Mouse (Mus musculus) hindbrain, postnatal 0 days (tissue): ENCODE measurements around the gene Malrd1. TPM values are rescaled to one million over a fixed set of nuclear protein-coding genes. Genes with fewer than 3 reads are reported as not detected.

Source experiments
- ATAC-seq: fragments of 200-750 bp; cut with Nextera tagmentation; 2 replicates; pipeline ENCODE4 v1.8.0; 2017; ENCODE audit warnings: mild to moderate bottlenecking, moderate TSS enrichment, moderate library complexity
- DNase-seq: peaks from one replicate; pipeline ENCODE4 v3.0.0-alpha.2; 2015; ENCODE audit warnings: low spot score
- H3K27ac ChIP-seq: fragments of 300-500 bp; sonication (generic); 2 replicates; pipeline ENCODE4 v1.5.1; 2014; ENCODE audit warnings: mild to moderate bottlenecking
- H3K27me3 ChIP-seq: fragments of 300-500 bp; sonication (generic); 2 replicates; pipeline ENCODE4 v1.6.1; 2014; ENCODE audit warnings: low read length, mixed read lengths; ENCODE audit not compliant: insufficient read depth
- H3K36me3 ChIP-seq: fragments of 300-500 bp; sonication (generic); 2 replicates; pipeline ENCODE4 v1.6.1; 2014; ENCODE audit warnings: low read length, mixed read lengths; ENCODE audit not compliant: insufficient read depth
- H3K4me1 ChIP-seq: fragments of 300-500 bp; sonication (generic); 2 replicates; pipeline ENCODE4 v1.6.1; 2014; ENCODE audit warnings: antibody characterized with exemption, low read length, mixed read lengths; ENCODE audit not compliant: insufficient read depth
- H3K4me2 ChIP-seq: fragments of 300-500 bp; sonication (generic); 2 replicates; pipeline ENCODE4 v1.6.1; 2014; ENCODE audit warnings: low read depth, mild to moderate bottlenecking, low read length, moderate library complexity, mixed read lengths
- H3K4me3 ChIP-seq: fragments of 300-500 bp; sonication (generic); 2 replicates; pipeline ENCODE4 v1.5.1; 2014; ENCODE audit warnings: low read length
- H3K9ac ChIP-seq: fragments of 300-500 bp; sonication (generic); replicated peaks from 2 replicates; pipeline ENCODE4 v1.6.1; 2014; ENCODE audit warnings: mild to moderate bottlenecking, low read length, moderate library complexity, mixed read lengths
- H3K9me3 ChIP-seq: fragments of 300-500 bp; sonication (generic); 2 replicates; pipeline ENCODE4 v1.6.1; 2016; ENCODE audit warnings: low read length, mixed read lengths
- CTCF ChIP-seq: IDR thresholded peaks from 2 replicates; pipeline ENCODE4 v1.5.1; 2016; ENCODE audit warnings: antibody characterized with exemption, control low read depth, low read depth
- WGBS: fragments of 180-500 bp; shearing (Covaris S2); extraction: QIAGEN DNeasy Blood & Tissue Kit; methylation state at CpG from one replicate; pipeline ENCODE4 v1.1.7; 2014; 5-methylcytosine and 5-hydroxymethylcytosine counted together
- polyA plus RNA-seq: library from polyadenylated mRNA; unstranded; fragments of >200 nt; fragmentation: Nextera tagmentation; extraction: Ambion mirVana; gene quantifications from 2 replicates; pipeline ENCODE4 v1.2.1, GENCODE M21; 2015
- total RNA-seq: library from RNA; depleted of rRNA; stranded (reverse); fragments of >200 nt; gene quantifications from 2 replicates; pipeline ENCODE4 v1.2.3, GENCODE M21; 2014

The Malrd1 gene
- total and polyA plus RNA-seq, 2 experiments from 2014 or later = 0.15 to 0.26 TPM

GRCm38 (mm10) chr2:15702977-15703376 lies 176.7 kb downstream of the Malrd1 start:
- 74% methylated on average over 3 of the region's 3 CpGs for WGBS
- no peak for ATAC-seq
- DNase-seq = no peak
- Histone ChIP-seq H3K9ac (no peak overlapping the region), H3K9me3 (no peaks in the 10 kb centered on the region), H3K4me3 (no peak overlapping the region), H3K36me3 (no peaks in the 10 kb centered on the region), H3K4me2 (no peak overlapping the region), H3K27ac (no peak overlapping the region), H3K4me1 (no peaks in the 10 kb centered on the region), H3K27me3 (no peaks in the 10 kb centered on the region)
- no peak for TF ChIP-seq CTCF

- H3K9me3 ChIP-seq = no peaks in the 10 kb centered on the region
- ATAC-seq = no peak
- H3K9ac ChIP-seq = no peak overlapping the region
- H3K4me3 ChIP-seq = no peak overlapping the region
- H3K36me3 ChIP-seq = no peaks in the 10 kb centered on the region
- H3K4me1 ChIP-seq = no peaks in the 10 kb centered on the region
- peak; percentile 28 for DNase-seq
- no peak overlapping the region for H3K4me2 ChIP-seq
- H3K27me3 ChIP-seq = no peaks in the 10 kb centered on the region
- 64% methylated on average over 1 of the region's 1 CpGs for WGBS
- H3K27ac ChIP-seq = no peak overlapping the region
- no peak for TF ChIP-seq CTCF
Observed at GRCm38 (mm10) chr2:15740945-15741344, 214.7 kb downstream of the Malrd1 start.

GRCm38 (mm10) chr2:15744979-15745688 lies 218.9 kb downstream of the Malrd1 start:
- Histone ChIP-seq H3K9ac (no peak overlapping the region), H3K4me3 (no peak overlapping the region), H3K27me3 (no peaks in the 10 kb centered on the region), H3K36me3 (no peaks in the 10 kb centered on the region), H3K9me3 (no peaks in the 10 kb centered on the region), H3K4me1 (no peaks in the 10 kb centered on the region), H3K27ac (no peak overlapping the region), H3K4me2 (no peak overlapping the region)
- DNase-seq (no peak), ATAC-seq (no peak)
- WGBS = 76% methylated on average over 4 of the region's 4 CpGs
- TF ChIP-seq CTCF = no peak

- no peak for ATAC-seq
Observed at GRCm38 (mm10) chr2:15784818-15785217, 258.5 kb downstream of the Malrd1 start.

GRCm38 (mm10) chr2:15815724-15816123 lies 289.4 kb downstream of the Malrd1 start:
- peak; percentile 70; the same call in 1 of the 2 replicates for ATAC-seq
- H3K27me3 ChIP-seq = no peaks in the 10 kb centered on the region
- no peaks in the 10 kb centered on the region for H3K36me3 ChIP-seq
- H3K9me3 ChIP-seq = no peaks in the 10 kb centered on the region
- no peak overlapping the region for H3K9ac ChIP-seq
- no peak overlapping the region for H3K27ac ChIP-seq
- H3K4me1 ChIP-seq = no peaks in the 10 kb centered on the region
- H3K4me3 ChIP-seq = no peak overlapping the region
- peak; percentile 17 for DNase-seq
- no peak for TF ChIP-seq CTCF
- 49% methylated on average over 1 of the region's 1 CpGs for WGBS
- no peak overlapping the region for H3K4me2 ChIP-seq

More at GRCm38 (mm10) chr2:15784818-15785217, 258.5 kb downstream of the Malrd1 start:
- H3K4me1 ChIP-seq = no peaks in the 10 kb centered on the region
- no peak overlapping the region for H3K27ac ChIP-seq
- WGBS = 86% methylated on average over 2 of the region's 2 CpGs
- no peak for TF ChIP-seq CTCF
- no peaks in the 10 kb centered on the region for H3K36me3 ChIP-seq
- H3K4me3 ChIP-seq = no peak overlapping the region
- no peaks in the 10 kb centered on the region for H3K9me3 ChIP-seq
- H3K4me2 ChIP-seq = no peak overlapping the region
- no peak for DNase-seq
- no peaks in the 10 kb centered on the region for H3K27me3 ChIP-seq
- H3K9ac ChIP-seq = no peak overlapping the region

GRCm38 (mm10) chr2:15869380-15869779 lies 343.1 kb downstream of the Malrd1 start:
- DNase-seq (no peak), ATAC-seq (no peak)
- no peaks in the 10 kb centered on the region for H3K36me3 ChIP-seq
- H3K9me3 ChIP-seq = no peaks in the 10 kb centered on the region
- H3K27ac ChIP-seq = no peak overlapping the region
- no peaks in the 10 kb centered on the region for H3K4me1 ChIP-seq
- H3K4me3 ChIP-seq = no peak overlapping the region
- no peak overlapping the region for H3K4me2 ChIP-seq
- WGBS = 34% methylated on average over 7 of the region's 7 CpGs
- 0 out of 2 replicates have a peak, but pooled peaks have one; percentile 7 for TF ChIP-seq CTCF
- no peak overlapping the region for H3K9ac ChIP-seq
- no peaks in the 10 kb centered on the region for H3K27me3 ChIP-seq

- no peaks in the 10 kb centered on the region for H3K4me1 ChIP-seq
- TF ChIP-seq CTCF = no peak
- no peak overlapping the region for H3K27ac ChIP-seq
- H3K27me3 ChIP-seq = no peaks in the 10 kb centered on the region
- H3K4me3 ChIP-seq = no peak overlapping the region
- ATAC-seq (no peak), DNase-seq (no peak)
- 70% methylated on average over 1 of the region's 1 CpGs for WGBS
- no peak overlapping the region for H3K4me2 ChIP-seq
- no peaks in the 10 kb centered on the region for H3K36me3 ChIP-seq
- H3K9me3 ChIP-seq = no peaks in the 10 kb centered on the region
- H3K9ac ChIP-seq = no peak overlapping the region
Observed at GRCm38 (mm10) chr2:15893418-15894120, 367.3 kb downstream of the Malrd1 start.
